Mouse (Mus musculus) ES-Bruce4 (cell line): Measurements from ENCODE around the gene Fam71f1.

Experiments used
- CTCF ChIP-seq: IDR thresholded peaks from one replicate; pipeline ENCODE4 v1.8.1; 2011; ENCODE audit warnings: low read depth, low read length
- EP300 ChIP-seq: IDR thresholded peaks from 2 replicates; pipeline ENCODE4 v1.6.1; 2011; ENCODE audit warnings: low read depth, low read length; ENCODE audit not compliant: insufficient read depth
- POLR2A ChIP-seq: IDR thresholded peaks from one replicate; pipeline ENCODE4 v1.8.1; 2011; ENCODE audit warnings: low read length; ENCODE audit not compliant: insufficient read depth

- TF ChIP-seq CTCF: no peak
- TF ChIP-seq POLR2A: no peak
- no peak for TF ChIP-seq EP300
These were observed 42.2 kb upstream of the Fam71f1 start for GRCm38 (mm10) chr6:29276746-29277145.
